Mouse (Mus musculus) lung, postnatal 0 days (tissue): ENCODE data around the gene Dlx6.

Experiments
- CTCF ChIP-seq: IDR thresholded peaks from 2 replicates; pipeline ENCODE4 v1.5.1; 2016; ENCODE audit warnings: antibody characterized with exemption, mild to moderate bottlenecking
- EP300 ChIP-seq: IDR thresholded peaks from 2 replicates; pipeline ENCODE4 v1.6.1; 2016; ENCODE audit warnings: antibody characterized with exemption, mild to moderate bottlenecking, control low read depth

DNA sequence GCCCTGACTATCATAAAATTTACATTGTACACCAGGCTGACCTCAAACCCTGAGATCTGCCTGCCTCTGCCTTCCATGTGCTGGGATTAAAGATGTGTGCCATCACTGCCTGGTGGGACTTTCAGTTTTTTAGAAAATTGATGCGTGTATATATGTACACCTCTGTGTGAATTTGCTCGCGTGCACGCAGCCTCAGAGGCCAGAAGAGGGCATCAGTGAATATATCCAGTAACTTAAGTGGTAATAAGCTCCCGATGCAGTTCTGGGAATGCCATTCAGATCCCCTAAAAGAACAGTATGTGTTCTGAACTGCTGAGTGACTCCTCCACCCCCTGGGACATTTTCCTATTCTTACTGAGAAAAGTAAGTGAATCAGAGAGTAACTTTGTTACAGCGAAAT lies 26.9 kb downstream of the Dlx6 start:
- no peak for TF ChIP-seq EP300
- peak; percentile 22; the same call in 1 of the 2 replicates for TF ChIP-seq CTCF
